Mouse (Mus musculus) hindbrain, embryonic 11.5 days (tissue): ENCODE measurements around the gene Gm572. TPM values are rescaled to one million over a fixed set of nuclear protein-coding genes. Genes with fewer than 3 reads are reported as not detected.

Source experiments
- ATAC-seq: fragments of 200-750 bp; cut with Nextera tagmentation; 2 replicates; pipeline ENCODE4 v1.8.0; 2017; ENCODE audit warnings: mild to moderate bottlenecking, moderate TSS enrichment, moderate library complexity; ENCODE audit not compliant: low FRiP score
- DNase-seq: peaks from one replicate; pipeline ENCODE4 v3.0.0-alpha.2; 2015; ENCODE audit warnings: low spot score
- H3K27ac ChIP-seq: fragments of 300-500 bp; sonication (generic); 2 replicates; pipeline ENCODE4 v1.5.1; 2014; ENCODE audit warnings: mild to moderate bottlenecking, low read depth, low read length
- H3K27me3 ChIP-seq: fragments of 300-500 bp; sonication (generic); 2 replicates; pipeline ENCODE4 v1.6.1; 2014; ENCODE audit warnings: mild to moderate bottlenecking, low read length, moderate library complexity, mixed read lengths; ENCODE audit not compliant: control insufficient read depth, insufficient read depth
- H3K36me3 ChIP-seq: fragments of 300-500 bp; sonication (generic); 2 replicates; pipeline ENCODE4 v1.6.1; 2014; ENCODE audit warnings: mild to moderate bottlenecking, low read length, moderate library complexity, mixed read lengths; ENCODE audit not compliant: control insufficient read depth, insufficient read depth
- H3K4me1 ChIP-seq: fragments of 300-500 bp; sonication (generic); replicated peaks from 2 replicates; pipeline ENCODE4 v1.6.1; 2014; ENCODE audit warnings: low read length, mixed read lengths; ENCODE audit not compliant: control insufficient read depth, insufficient read depth
- H3K4me2 ChIP-seq: fragments of 300-500 bp; sonication (generic); replicated peaks from 2 replicates; pipeline ENCODE4 v1.6.1; 2014; ENCODE audit warnings: mild to moderate bottlenecking, low read depth, low read length
- H3K4me3 ChIP-seq: fragments of 300-500 bp; sonication (generic); 2 replicates; pipeline ENCODE4 v1.5.1; 2014; ENCODE audit warnings: low read depth, low read length
- H3K9ac ChIP-seq: fragments of 300-500 bp; sonication (generic); 2 replicates; pipeline ENCODE4 v1.6.1; 2014; ENCODE audit warnings: low read depth, low read length
- H3K9me3 ChIP-seq: fragments of 300-500 bp; sonication (generic); 2 replicates; pipeline ENCODE4 v1.6.1; 2016; ENCODE audit warnings: low read length; ENCODE audit not compliant: control insufficient read depth
- WGBS: fragments of 180-500 bp; shearing (Covaris S2); extraction: QIAGEN DNeasy Blood & Tissue Kit; methylation state at CpG from one replicate; pipeline ENCODE4 v1.1.7; 2014; 5-methylcytosine and 5-hydroxymethylcytosine counted together
- polyA plus RNA-seq: library from polyadenylated mRNA; unstranded; fragments of >200 nt; fragmentation: Nextera tagmentation; extraction: Ambion mirVana; gene quantifications from 2 replicates; pipeline ENCODE4 v1.2.1, GENCODE M21; 2014

Gene Gm572
- polyA plus RNA-seq, 1 experiment from 2014 or later: not detected

DNA sequence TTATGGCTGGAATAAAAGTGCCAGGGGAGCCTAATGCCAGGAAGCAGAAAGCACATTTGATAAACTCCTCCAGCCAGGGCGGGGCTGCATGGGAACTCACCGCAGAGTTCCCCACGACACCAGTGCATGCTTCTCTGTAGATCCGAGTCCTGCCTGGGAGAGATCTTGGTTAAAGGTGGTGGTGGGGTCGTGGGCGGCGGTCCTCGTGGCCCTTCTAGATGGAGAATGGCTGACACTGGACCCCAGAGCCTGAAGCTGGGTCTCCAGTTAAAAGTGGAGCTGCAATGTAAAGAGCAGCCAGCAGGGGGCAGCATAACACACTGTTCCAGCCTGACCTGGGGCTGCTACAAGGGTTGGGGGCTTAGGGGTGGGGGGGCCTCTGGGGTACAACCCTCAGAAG is 38.3 kb downstream of the Gm572 start:
- WGBS: 20% methylated on average over 8 of the region's 8 CpGs
- ATAC-seq: no peak
- H3K4me2 ChIP-seq: no peak overlapping the region

GRCm38 (mm10) chr4:148682961-148683360 is 39.8 kb downstream of the Gm572 start:
- Histone ChIP-seq H3K36me3 (no peaks in the 10 kb centered on the region), H3K9ac (no peak overlapping the region), H3K4me2 (no peak overlapping the region), H3K27me3 (no peaks in the 10 kb centered on the region), H3K9me3 (no peaks in the 10 kb centered on the region), H3K4me3 (no peak overlapping the region), H3K27ac (no peak overlapping the region), H3K4me1 (peaks cover 6% of the 10 kb centered on the region; the same call in 1 of the 2 replicates)
- ATAC-seq (no peak), DNase-seq (no peak)
- 91% methylated on average over 4 of the region's 4 CpGs for WGBS

More for the DNA sequence above, 38.3 kb downstream of the Gm572 start:
- H3K27me3 ChIP-seq: no peaks in the 10 kb centered on the region
- no peaks in the 10 kb centered on the region for H3K9me3 ChIP-seq
- H3K27ac ChIP-seq: no peak overlapping the region
- no peaks in the 10 kb centered on the region for H3K36me3 ChIP-seq
- peaks cover 6% of the 10 kb centered on the region; the same call in 1 of the 2 replicates for H3K4me1 ChIP-seq
- no peak overlapping the region for H3K4me3 ChIP-seq
- H3K9ac ChIP-seq: no peak overlapping the region
- peak; percentile 84 for DNase-seq

- Histone ChIP-seq H3K9ac (no peak overlapping the region), H3K4me1 (peaks cover 6% of the 10 kb centered on the region; the same call in 1 of the 2 replicates), H3K4me2 (no peak overlapping the region), H3K27ac (no peak overlapping the region), H3K9me3 (no peaks in the 10 kb centered on the region), H3K4me3 (no peak overlapping the region), H3K36me3 (no peaks in the 10 kb centered on the region), H3K27me3 (no peaks in the 10 kb centered on the region)
- 75% methylated on average over 13 of the region's 13 CpGs for WGBS
- ATAC-seq: no peak
- no peak for DNase-seq
Observed at GRCm38 (mm10) chr4:148683539-148683938, 40.4 kb downstream of the Gm572 start.

- Histone ChIP-seq H3K9me3 (no peaks in the 10 kb centered on the region), H3K27me3 (no peaks in the 10 kb centered on the region), H3K4me2 (no peak overlapping the region), H3K27ac (no peak overlapping the region), H3K4me1 (peaks cover 4% of the 10 kb centered on the region; the same call in 1 of the 2 replicates), H3K4me3 (no peak overlapping the region), H3K9ac (no peak overlapping the region), H3K36me3 (no peaks in the 10 kb centered on the region)
- DNase-seq (no peak), ATAC-seq (no peak)
- 35% methylated on average over 14 of the region's 14 CpGs for WGBS
Observed at GRCm38 (mm10) chr4:148686491-148686941, 43.4 kb downstream of the Gm572 start.

DNA sequence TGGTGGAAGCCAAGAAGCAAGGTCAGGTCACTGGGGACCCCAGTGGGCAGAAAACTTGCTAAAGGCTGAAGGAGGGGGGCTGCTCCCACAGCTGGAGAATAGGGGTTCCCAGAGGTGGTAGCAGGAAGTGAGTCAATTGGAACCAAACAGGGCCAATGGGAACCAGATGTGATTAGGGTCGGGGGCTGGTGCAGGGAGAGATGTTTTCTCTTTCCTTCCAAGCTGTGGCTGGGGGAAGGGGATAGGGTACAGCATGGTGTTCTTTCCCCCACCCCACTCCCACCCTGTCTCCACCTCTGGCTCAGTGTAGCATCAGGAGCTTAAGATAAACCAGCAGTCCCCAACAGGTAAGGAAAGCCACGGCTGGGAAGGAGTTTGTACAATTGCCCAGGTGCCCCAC is 45.0 kb downstream of the Gm572 start:
- no peaks in the 10 kb centered on the region for H3K36me3 ChIP-seq
- whole genome bisulfite sequencing: 47% methylated on average over 2 of the region's 2 CpGs
- peaks cover 4% of the 10 kb centered on the region; the same call in 1 of the 2 replicates for H3K4me1 ChIP-seq
- H3K4me2 ChIP-seq: no peak overlapping the region
- ATAC-seq (no peak), DNase-seq (no peak)
- no peak overlapping the region for H3K27ac ChIP-seq
- H3K27me3 ChIP-seq: no peaks in the 10 kb centered on the region
- no peak overlapping the region for H3K4me3 ChIP-seq
- H3K9me3 ChIP-seq: no peaks in the 10 kb centered on the region
- no peak overlapping the region for H3K9ac ChIP-seq

GRCm38 (mm10) chr4:148691185-148691584 is 48.1 kb downstream of the Gm572 start:
- no peak for ATAC-seq
- 71% methylated on average over 4 of the region's 4 CpGs for WGBS

GRCm38 (mm10) chr4:148693417-148693959 is 50.4 kb downstream of the Gm572 start:
- no peaks in the 10 kb centered on the region for H3K36me3 ChIP-seq
- no peaks in the 10 kb centered on the region for H3K4me1 ChIP-seq
- no peak overlapping the region for H3K4me3 ChIP-seq
- H3K4me2 ChIP-seq: no peak overlapping the region
- no peaks in the 10 kb centered on the region for H3K9me3 ChIP-seq
- H3K27ac ChIP-seq: no peak overlapping the region
- 94% methylated on average over 7 of the region's 7 CpGs for WGBS
- ATAC-seq (no peak), DNase-seq (no peak)
- H3K27me3 ChIP-seq: no peaks in the 10 kb centered on the region
- H3K9ac ChIP-seq: no peak overlapping the region

More at GRCm38 (mm10) chr4:148691185-148691584, 48.1 kb downstream of the Gm572 start:
- no peak overlapping the region for H3K4me2 ChIP-seq
- H3K9ac ChIP-seq: no peak overlapping the region
- peaks cover 4% of the 10 kb centered on the region; the same call in 1 of the 2 replicates for H3K4me1 ChIP-seq
- H3K27me3 ChIP-seq: no peaks in the 10 kb centered on the region
- no peaks in the 10 kb centered on the region for H3K9me3 ChIP-seq
- H3K27ac ChIP-seq: no peak overlapping the region
- no peak overlapping the region for H3K4me3 ChIP-seq
- DNase-seq: no peak
- no peaks in the 10 kb centered on the region for H3K36me3 ChIP-seq

- Histone ChIP-seq H3K9ac (no peak overlapping the region), H3K27ac (no peak overlapping the region), H3K27me3 (no peaks in the 10 kb centered on the region), H3K36me3 (no peaks in the 10 kb centered on the region), H3K4me2 (no peak overlapping the region), H3K9me3 (no peaks in the 10 kb centered on the region), H3K4me1 (no peaks in the 10 kb centered on the region), H3K4me3 (no peak overlapping the region)
- 45% methylated on average over 3 of the region's 3 CpGs for WGBS
- peak; percentile 75 for DNase-seq
- peak; percentile 54; the same call in 1 of the 2 replicates for ATAC-seq
Observed at GRCm38 (mm10) chr4:148704756-148705155, 61.6 kb downstream of the Gm572 start.

DNA sequence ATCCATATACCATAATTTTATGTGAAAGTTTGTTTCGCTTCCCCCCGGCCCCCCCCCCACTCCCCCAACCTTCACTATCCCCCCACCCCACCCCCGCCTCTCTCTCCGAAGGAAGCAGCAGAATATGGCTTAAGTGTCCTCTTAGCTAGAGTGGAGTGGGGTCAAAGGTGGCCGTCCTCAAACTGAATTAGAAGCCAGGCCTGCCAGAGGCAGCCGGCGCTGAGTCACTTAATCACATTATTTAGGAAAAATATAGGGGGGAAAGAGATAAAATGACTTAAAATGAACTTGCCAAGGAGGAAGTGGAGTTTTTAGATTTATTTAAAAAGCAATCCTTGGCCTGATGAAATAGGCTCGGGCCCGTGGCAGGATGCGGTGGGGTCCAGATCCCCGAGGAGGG is 65.7 kb downstream of the Gm572 start:
- peaks cover 16% of the 10 kb centered on the region for H3K4me1 ChIP-seq
- DNase-seq (no peak), ATAC-seq (no peak)
- 55% methylated on average over 11 of the region's 11 CpGs for WGBS
- no peak overlapping the region for H3K4me3 ChIP-seq
- H3K4me2 ChIP-seq: no peak overlapping the region
- H3K36me3 ChIP-seq: no peaks in the 10 kb centered on the region
- no peak overlapping the region for H3K27ac ChIP-seq
- H3K9me3 ChIP-seq: no peaks in the 10 kb centered on the region
- H3K9ac ChIP-seq: no peak overlapping the region
- H3K27me3 ChIP-seq: no peaks in the 10 kb centered on the region
